Mouse (Mus musculus): ENCODE measurements around the gene S1pr2.

- no peak for TF ChIP-seq POLR2A (IDR thresholded peaks at IDR 0.05; ENCODE audit: low read depth, low read length)
- TF ChIP-seq CTCF (IDR thresholded peaks at IDR 0.05; ENCODE audit: extremely low read depth, insufficient read depth, insufficient read length, insufficient replicate concordance), result no peak
These were observed 44.8 kb upstream of the S1pr2 start for GRCm38 (mm10) chr9:21021363-21021762.
